Mouse (Mus musculus): Measurements from ENCODE around the gene Adamts7. TPM values are rescaled to one million over a fixed set of nuclear protein-coding genes. Genes with fewer than 3 reads are reported as not detected.

Adamts7 gene
- total RNA-seq, 2 experiments from 2014 or later: 8.4 to 10.7 TPM

DNA sequence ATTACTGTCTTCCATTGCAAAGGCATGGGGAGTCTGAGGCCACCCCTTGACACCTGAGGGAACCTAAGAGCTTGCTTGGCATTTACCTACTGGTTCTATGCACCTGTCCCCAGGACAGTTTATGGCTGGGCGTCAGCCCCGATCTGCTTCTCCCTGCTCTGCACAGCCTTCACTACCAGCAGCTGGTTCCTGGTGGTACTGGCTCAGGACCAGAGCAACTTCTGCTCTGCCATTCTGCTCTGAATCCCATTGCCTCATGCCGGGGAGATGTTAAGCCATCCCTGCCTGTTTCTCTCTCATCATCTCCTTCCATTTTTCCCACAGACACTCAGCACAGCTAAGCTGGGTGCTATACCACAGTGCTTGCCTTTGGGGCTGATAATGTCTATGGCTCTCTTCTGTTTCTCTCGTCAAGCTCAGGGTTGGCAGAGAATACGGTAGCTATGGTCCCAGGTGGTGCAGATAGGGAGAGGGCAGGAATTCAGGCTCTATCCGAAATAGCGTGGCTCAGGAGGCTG is 35.1 kb downstream of the Adamts7 start:
- DNase-seq: no peak

- peak; percentile 88 for DNase-seq
Observed at GRCm38 (mm10) chr9:90198531-90199449, 35.9 kb downstream of the Adamts7 start.

DNA sequence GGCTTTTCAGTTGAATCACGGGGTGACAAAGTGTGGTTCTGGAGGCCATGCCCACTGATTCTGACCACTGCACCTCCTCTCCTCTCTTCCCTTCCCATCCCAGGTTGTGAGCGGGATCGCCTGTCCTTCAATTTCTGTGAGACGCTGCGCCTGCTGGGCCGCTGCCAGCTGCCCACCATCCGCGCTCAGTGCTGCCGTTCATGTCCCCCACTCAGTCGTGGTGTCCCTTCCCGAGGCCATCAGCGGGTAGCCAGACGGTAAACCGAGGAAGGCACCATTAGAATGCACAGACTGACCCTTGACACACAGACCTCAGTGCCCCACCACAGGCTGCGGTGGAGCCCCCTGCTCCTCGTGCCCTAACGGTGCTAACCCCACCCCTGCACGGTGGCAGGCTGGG is 36.7 kb downstream of the Adamts7 start:
- DNase-seq: no peak

GRCm38 (mm10) chr9:90200501-90200900 is 37.6 kb downstream of the Adamts7 start:
- no peak for DNase-seq

GRCm38 (mm10) chr9:90201096-90201495 is 38.2 kb downstream of the Adamts7 start:
- peak; percentile 69 for DNase-seq

DNA sequence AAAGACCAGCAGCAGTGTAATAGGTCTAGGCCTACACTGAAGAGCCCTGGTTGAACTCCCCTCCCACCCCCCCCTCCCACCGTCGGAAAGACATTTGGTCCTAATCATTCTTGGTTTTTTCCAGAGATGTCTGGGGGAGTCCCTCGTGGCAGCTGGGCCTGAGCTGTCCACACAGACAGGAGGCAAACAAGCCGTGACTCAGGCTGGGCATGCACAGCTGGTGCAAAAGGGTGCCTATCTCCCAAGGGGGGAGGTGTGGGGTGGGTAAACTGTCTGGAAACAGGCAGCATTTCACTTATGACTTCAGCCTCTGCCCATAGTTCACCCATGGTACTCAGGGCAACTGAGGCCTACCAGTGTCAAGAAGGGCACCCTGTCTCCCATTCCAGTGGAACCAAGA is 38.7 kb downstream of the Adamts7 start:
- no peak for DNase-seq

- DNase-seq: no peak
Observed at GRCm38 (mm10) chr9:90203233-90203632, 40.4 kb downstream of the Adamts7 start.

GRCm38 (mm10) chr9:90204396-90204915 is 41.6 kb downstream of the Adamts7 start:
- no peak for DNase-seq

DNA sequence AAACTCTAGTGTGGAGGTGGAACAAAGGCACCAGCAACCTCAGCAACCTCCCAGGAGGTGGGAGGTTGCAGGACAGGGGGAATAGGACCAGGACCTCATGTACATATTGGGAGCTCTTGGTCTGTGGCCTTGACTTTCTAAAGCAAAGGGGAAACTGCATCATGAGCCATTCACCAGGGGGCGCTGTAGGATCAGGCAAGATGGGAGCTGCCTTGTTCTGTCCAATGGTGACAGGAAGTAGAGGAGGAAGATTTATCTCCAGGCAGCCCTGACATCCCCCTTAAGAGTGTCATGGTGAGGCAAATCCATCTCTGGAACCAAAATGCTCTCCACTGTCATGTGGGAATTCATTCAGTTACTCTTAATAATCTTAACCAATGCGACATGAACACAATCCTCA is 43.6 kb downstream of the Adamts7 start:
- peak; percentile 92 for DNase-seq

DNA sequence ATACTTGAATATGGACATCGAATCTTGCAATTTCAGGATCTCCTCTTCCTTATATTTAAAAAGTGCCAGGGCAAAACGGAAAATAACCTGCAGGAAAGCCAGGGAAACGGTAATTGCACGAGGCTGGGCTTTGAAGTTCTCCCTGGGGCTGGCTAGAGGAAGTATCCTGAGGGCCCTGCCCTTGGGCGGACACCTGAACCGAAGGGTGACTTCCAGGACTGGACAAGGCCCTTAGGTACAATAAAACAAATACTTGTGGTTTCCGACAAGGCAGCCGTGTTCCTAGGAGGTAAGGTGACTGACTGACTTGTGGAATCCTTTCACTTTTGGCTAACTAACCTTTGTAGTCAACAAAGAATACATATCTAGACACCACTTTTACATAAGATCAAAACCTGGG is 44.9 kb downstream of the Adamts7 start:
- DNase-seq: no peak

- DNase-seq: no peak
Observed at GRCm38 (mm10) chr9:90208655-90209054, 45.8 kb downstream of the Adamts7 start.

DNA sequence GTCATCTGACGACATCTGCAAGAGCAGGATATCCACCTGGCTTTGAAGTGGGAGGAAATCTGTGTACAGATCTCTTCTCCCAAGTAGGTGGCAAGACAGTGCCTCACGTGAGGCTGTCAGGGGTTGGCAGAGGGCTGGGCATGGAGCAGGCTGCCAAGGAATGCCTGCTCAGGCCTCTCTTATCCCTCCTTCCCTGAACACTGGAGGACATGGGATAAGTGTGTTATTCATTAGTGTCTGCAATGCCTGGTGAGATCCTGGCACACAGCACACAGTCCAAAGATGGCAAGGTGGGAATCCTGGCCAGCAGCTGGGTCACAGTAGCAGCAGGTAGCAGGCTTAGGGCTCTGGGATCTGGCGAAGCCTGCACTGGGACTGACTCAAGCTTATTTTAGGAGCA is 50.3 kb downstream of the Adamts7 start:
- no peak for DNase-seq

DNA sequence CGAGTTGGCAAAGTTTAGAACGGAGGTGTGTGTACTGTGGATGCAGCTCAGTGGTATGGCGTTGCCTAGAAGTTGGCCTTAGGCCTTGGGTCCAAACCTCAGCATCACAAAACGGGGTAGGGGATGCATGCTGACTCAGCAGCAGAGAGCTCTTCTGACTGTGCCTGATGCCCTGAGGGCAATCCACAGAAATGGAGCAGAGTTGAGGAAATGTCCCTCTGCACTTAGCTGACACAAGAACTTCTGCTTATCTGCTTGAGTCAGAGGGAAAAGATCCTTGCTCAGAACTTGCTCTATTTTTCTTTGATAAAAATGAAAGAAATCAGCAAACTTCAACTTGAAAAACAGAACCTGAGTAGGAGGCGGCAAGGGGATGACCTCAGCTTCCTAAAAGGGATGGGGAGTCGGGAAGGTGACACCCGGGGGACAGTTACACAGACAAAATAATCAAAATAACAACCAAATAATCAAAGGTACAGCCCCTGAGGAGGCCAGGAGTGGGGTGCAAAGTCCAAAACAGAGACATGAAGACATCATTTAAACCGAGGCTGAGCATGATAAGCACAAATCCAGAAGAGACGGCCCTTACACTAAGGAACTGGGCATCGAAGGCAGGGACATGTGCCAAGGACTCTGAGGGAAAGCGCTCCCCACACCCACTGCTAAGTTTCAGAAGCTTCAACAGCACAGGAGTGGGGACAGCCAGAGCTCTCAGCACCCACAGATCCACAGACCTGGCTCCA is 53.6 kb downstream of the Adamts7 start:
- DNase-seq: no peak

DNA sequence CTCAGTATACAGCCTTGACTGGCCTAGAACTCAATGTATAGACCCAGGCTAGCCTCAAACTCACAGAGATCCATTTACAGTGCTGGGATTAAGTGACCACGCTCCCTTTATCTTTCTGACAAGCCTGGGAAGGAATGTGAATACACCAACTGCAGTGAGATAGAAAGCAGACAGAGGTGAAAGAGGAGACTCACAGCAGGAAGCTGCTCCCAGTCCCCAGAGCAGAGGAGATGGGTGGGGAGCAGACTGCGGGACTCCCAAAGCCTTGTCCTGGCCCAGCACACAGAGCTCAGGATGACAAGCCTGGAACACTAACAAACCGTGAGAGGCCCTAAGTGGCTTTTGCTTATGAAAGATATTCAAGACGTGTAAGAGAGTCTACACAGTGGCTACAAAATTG is 54.6 kb downstream of the Adamts7 start:
- no peak for DNase-seq

DNA sequence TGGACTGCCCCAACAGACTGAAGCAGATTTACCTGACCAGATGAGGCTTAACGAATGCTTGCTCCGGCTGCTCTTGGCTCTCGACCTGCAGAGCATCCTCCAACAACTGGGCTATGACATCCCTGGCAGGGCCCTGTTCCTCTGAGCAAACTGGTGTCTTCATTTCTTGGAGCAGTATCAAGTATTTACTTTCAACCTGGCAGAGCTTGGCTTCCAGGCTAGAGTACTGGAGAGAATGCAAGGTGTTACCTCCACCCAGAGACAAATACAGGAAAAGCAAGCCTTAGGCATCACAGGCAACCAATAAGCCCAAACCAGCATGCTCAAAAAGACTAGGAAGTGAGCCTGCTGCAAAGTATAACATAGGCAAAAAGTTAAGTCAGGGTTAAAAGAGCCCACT is 59.4 kb downstream of the Adamts7 start:
- DNase-seq: no peak

GRCm38 (mm10) chr9:90226081-90226741 is 63.3 kb downstream of the Adamts7 start:
- DNase-seq: no peak

- no peak for DNase-seq
Observed at GRCm38 (mm10) chr9:90226742-90227096, 63.9 kb downstream of the Adamts7 start.

DNA sequence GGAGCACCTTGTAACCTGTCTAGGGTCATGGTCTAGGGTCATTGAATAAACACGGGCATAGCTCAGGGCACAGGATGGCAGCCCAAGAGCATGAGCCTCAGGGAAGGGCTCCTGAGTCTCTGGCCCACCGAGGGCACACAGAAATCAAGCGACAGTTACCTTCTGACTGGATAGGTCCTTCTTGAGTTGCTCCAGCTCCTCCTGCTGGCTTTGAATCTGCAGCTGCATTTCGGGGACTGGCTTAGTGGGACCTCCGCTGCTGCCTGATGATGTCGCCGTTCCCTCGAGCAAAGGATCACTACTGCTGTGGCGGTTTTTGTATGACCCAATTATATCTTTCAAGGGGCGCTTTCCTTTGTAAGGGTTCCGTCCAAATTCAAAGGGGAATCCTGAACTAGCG is 64.3 kb downstream of the Adamts7 start:
- no peak for DNase-seq

- DNase-seq: no peak
Observed at GRCm38 (mm10) chr9:90232781-90233690, 70.2 kb downstream of the Adamts7 start.

DNA sequence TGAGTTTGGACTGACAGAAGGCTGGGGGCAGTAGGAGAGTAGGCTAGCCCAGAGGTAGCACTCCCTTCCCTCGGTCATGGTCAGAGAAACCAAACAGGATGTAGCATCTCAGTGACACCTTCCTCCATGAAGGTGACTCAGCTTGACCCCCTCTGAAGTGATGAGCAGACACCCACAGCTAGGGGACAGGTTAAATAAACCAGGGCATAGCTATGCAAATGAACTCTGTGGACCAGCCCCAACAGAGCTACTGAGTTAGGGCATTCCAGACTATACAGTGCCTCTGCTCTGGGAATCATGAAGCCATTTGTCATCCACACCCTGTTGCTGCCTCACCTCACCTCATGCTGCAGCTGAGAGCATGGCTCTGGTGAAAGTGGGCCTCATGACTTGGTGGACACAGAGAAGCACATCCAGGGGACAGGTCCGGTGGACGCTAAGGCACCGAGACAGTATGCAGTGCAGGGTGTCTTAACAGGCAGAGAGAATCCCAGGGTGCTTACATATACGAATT is 71.1 kb downstream of the Adamts7 start:
- DNase-seq: no peak

GRCm38 (mm10) chr9:90234786-90235185 is 71.9 kb downstream of the Adamts7 start:
- no peak for DNase-seq

All from adrenal gland, postnatal 10 days (tissue).